9 mouse cellular contexts compared by ENCODE assay signal in the genomic region with DNA sequence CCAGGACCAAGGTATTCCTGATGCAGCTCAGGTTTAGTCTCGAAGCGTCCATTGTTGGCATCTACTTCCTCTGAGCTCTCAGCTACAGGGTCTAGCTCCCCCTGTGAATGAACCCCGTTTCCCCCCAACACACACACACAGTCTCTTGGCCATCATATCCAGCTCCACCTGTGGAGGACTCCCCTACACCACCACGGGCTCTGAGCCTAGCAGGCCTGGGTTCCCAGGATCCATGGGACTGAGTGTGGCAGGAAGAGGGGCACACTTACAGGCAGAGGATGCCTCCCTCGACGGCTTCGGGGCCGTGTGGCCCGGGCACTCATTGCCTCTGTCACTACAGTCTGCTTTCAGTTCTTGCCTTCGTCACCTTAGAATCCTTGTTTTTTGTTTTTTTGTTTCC. TPM values are rescaled to one million over a fixed set of nuclear protein-coding genes. Genes with fewer than 3 reads are reported as not detected.
DNase-seq lines count a peak whose midpoint lies in the region; ATAC-seq lines count a peak whose summit lies in the region.
"Had no signal": no experiment of that assay in that cellular context is flagged by ENCODE, and none has a peak within 500 bp of the region (broad histone marks: within the 10 kb centered on the region; RNA-seq: fewer than 3 reads in every experiment).

No protein-coding gene starts in this region.

- no peak overlapping the region for H3K9ac ChIP-seq in forebrain, embryonic 12.5 days
- 0 out of 2 replicates have a peak overlapping the region, but pooled peaks have one; percentile 2 for H3K9ac ChIP-seq in lung, embryonic 15.5 days
- no peak overlapping the region for H3K9ac ChIP-seq in liver, embryonic 11.5 days (ENCODE audit: low read depth, low read length)

- H3K4me3 ChIP-seq in forebrain, embryonic 10.5 days: no peak overlapping the region; the same call in 1 of the 2 replicates
- H3K4me3 ChIP-seq in forebrain, embryonic 12.5 days (replicated peaks): no peak overlapping the region
- H3K4me3 ChIP-seq in lung, embryonic 15.5 days: peak overlapping the region; percentile 20
- no peak overlapping the region for H3K4me3 ChIP-seq in liver, embryonic 11.5 days (ENCODE audit: low read depth, low read length)

- H3K36me3 ChIP-seq in forebrain, embryonic 10.5 days (replicated peaks): peaks cover 20% of the 10 kb centered on the region
- H3K36me3 ChIP-seq in forebrain, embryonic 12.5 days (replicated peaks): peaks cover 17% of the 10 kb centered on the region
- peaks cover 11% of the 10 kb centered on the region for H3K36me3 ChIP-seq in lung, embryonic 15.5 days
- H3K36me3 ChIP-seq in liver, embryonic 11.5 days (ENCODE audit: control insufficient read depth, insufficient read depth, low read length): peaks cover 11% of the 10 kb centered on the region; the same call in 1 of the 2 replicates

- H3K4me2 ChIP-seq in forebrain, embryonic 12.5 days: no peak overlapping the region
- peak overlapping the region; percentile 80 for H3K4me2 ChIP-seq in lung, embryonic 15.5 days
- peak overlapping the region; percentile 15 for H3K4me2 ChIP-seq in liver, embryonic 11.5 days

- H3K4me1 ChIP-seq in forebrain, embryonic 10.5 days: peaks cover 27% of the 10 kb centered on the region
- peaks cover 14% of the 10 kb centered on the region for H3K4me1 ChIP-seq in forebrain, embryonic 12.5 days
- H3K4me1 ChIP-seq in lung, embryonic 15.5 days: peaks cover 14% of the 10 kb centered on the region
- H3K4me1 ChIP-seq in liver, embryonic 11.5 days (replicated peaks; ENCODE audit: control insufficient read depth, insufficient read depth, low read length): peaks cover 14% of the 10 kb centered on the region

- WGBS in forebrain, embryonic 10.5 days: 89% methylated on average over 10 of the region's 10 CpGs
- 87% methylated on average over 10 of the region's 10 CpGs for WGBS in forebrain, embryonic 12.5 days
- 63% methylated on average over 10 of the region's 10 CpGs for WGBS in lung, embryonic 15.5 days
- 83% methylated on average over 10 of the region's 10 CpGs for WGBS in liver, embryonic 11.5 days

- ATAC-seq in forebrain, embryonic 12.5 days (ENCODE audit: low FRiP score): no peak
- no peak for ATAC-seq in lung, embryonic 15.5 days (ENCODE audit: borderline replicate concordance, extremely low read depth, low FRiP score, low TSS enrichment)
- ATAC-seq in liver, embryonic 11.5 days (replicated peaks; ENCODE audit: low FRiP score): no peak

- no peak for DNase-seq in forebrain, embryonic 10.5 days (ENCODE audit: extremely low spot score, low spot score)
- no peak for DNase-seq in lung, postnatal 36 days
- peak; percentile 5 for DNase-seq in heart, postnatal 4 days
- no peak for DNase-seq in liver, embryonic 11.5 days (ENCODE audit: low spot score)
- no peak for DNase-seq in thymus, postnatal 4 days
- no peak for DNase-seq in yolk sac, embryonic 10.5 days (ENCODE audit: low spot score)

- H3K27ac ChIP-seq in forebrain, embryonic 10.5 days: peak overlapping the region; percentile 54; the same call in 1 of the 2 replicates
- no peak overlapping the region for H3K27ac ChIP-seq in forebrain, embryonic 12.5 days
- H3K27ac ChIP-seq in lung, embryonic 15.5 days: peak overlapping the region; percentile 80
- H3K27ac ChIP-seq in liver, embryonic 11.5 days (ENCODE audit: low read depth, low read length): no peak overlapping the region; the same call in 1 of the 2 replicates

- no peaks in the 10 kb centered on the region for H3K27me3 ChIP-seq in forebrain, embryonic 10.5 days (ENCODE audit: poor library complexity, severe bottlenecking)
- peaks cover 8% of the 10 kb centered on the region; the same call in 1 of the 2 replicates for H3K27me3 ChIP-seq in forebrain, embryonic 12.5 days
- H3K27me3 ChIP-seq in lung, embryonic 15.5 days: no peaks in the 10 kb centered on the region
- H3K27me3 ChIP-seq in liver, embryonic 11.5 days (replicated peaks; ENCODE audit: control insufficient read depth, insufficient read depth, low read length): no peaks in the 10 kb centered on the region

- H3K9me3 ChIP-seq in forebrain, embryonic 10.5 days: no peaks in the 10 kb centered on the region
- H3K9me3 ChIP-seq in forebrain, embryonic 12.5 days: no peaks in the 10 kb centered on the region
- H3K9me3 ChIP-seq in lung, embryonic 15.5 days: no peaks in the 10 kb centered on the region
- no peaks in the 10 kb centered on the region for H3K9me3 ChIP-seq in liver, embryonic 11.5 days (ENCODE audit: control insufficient read depth, low read length)

RNA-seq across cellular contexts. Expression of a gene that starts 0.5 kb away (rescaled TPM):
- polyA plus RNA-seq in forebrain, embryonic 10.5 days (2016; fragmentation: Nextera tagmentation; extraction: Ambion mirVana): 5.8 and 5.9 TPM in 2 replicates
- 3.2 and 4.6 TPM in 2 replicates for polyA plus RNA-seq in forebrain, embryonic 12.5 days (2016; fragmentation: Nextera tagmentation; extraction: Ambion mirVana)
- polyA plus RNA-seq in lung, embryonic 15.5 days (2015; fragmentation: Nextera tagmentation; extraction: Ambion mirVana): 28.2 and 30.7 TPM in 2 replicates
- 10 to 100 TPM; 27.2 to 27.9 TPM for total RNA-seq in heart, postnatal 4 days (2021)
- 6.6 and 6.7 TPM in 2 replicates for polyA plus RNA-seq in liver, embryonic 11.5 days (2014; fragmentation: Nextera tagmentation; extraction: Ambion mirVana)
- total RNA-seq: monocyte, adult 5-6 weeks had no signal

RNA-seq across cellular contexts. Expression of a gene that starts 1.6 kb away (rescaled TPM):
- 106 and 108 TPM in 2 replicates for polyA plus RNA-seq in forebrain, embryonic 10.5 days (2016; fragmentation: Nextera tagmentation; extraction: Ambion mirVana)
- polyA plus RNA-seq in forebrain, embryonic 12.5 days (2016; fragmentation: Nextera tagmentation; extraction: Ambion mirVana): 89.4 and 110 TPM in 2 replicates
- 109 and 112 TPM in 2 replicates for polyA plus RNA-seq in lung, embryonic 15.5 days (2015; fragmentation: Nextera tagmentation; extraction: Ambion mirVana)
- total RNA-seq in heart, postnatal 4 days (2021): 10 to 100 TPM; 69.4 to 70.7 TPM
- polyA plus RNA-seq in liver, embryonic 11.5 days (2014; fragmentation: Nextera tagmentation; extraction: Ambion mirVana): 102 and 111 TPM in 2 replicates

RNA-seq across cellular contexts. Expression of a gene that starts 10.7 kb away (rescaled TPM):
- 47.3 and 51.2 TPM in 2 replicates for polyA plus RNA-seq in forebrain, embryonic 10.5 days (2016; fragmentation: Nextera tagmentation; extraction: Ambion mirVana)
- 34.2 and 38.0 TPM in 2 replicates for polyA plus RNA-seq in forebrain, embryonic 12.5 days (2016; fragmentation: Nextera tagmentation; extraction: Ambion mirVana)
- 42.6 and 46.7 TPM in 2 replicates for polyA plus RNA-seq in lung, embryonic 15.5 days (2015; fragmentation: Nextera tagmentation; extraction: Ambion mirVana)
- 1 to 10 TPM; 9.8 TPM for total RNA-seq in heart, postnatal 4 days (2021)
- polyA plus RNA-seq in liver, embryonic 11.5 days (2014; fragmentation: Nextera tagmentation; extraction: Ambion mirVana): 43.9 and 52.9 TPM in 2 replicates

RNA-seq across cellular contexts. Expression of a gene that starts 13.3 kb away (rescaled TPM):
- polyA plus RNA-seq in forebrain, embryonic 10.5 days (2016; fragmentation: Nextera tagmentation; extraction: Ambion mirVana): 47.8 and 49.0 TPM in 2 replicates
- polyA plus RNA-seq in forebrain, embryonic 12.5 days (2016; fragmentation: Nextera tagmentation; extraction: Ambion mirVana): 31.5 and 35.3 TPM in 2 replicates
- polyA plus RNA-seq in lung, embryonic 15.5 days (2015; fragmentation: Nextera tagmentation; extraction: Ambion mirVana): 76.6 and 80.4 TPM in 2 replicates
- 10 to 100 TPM; 64.9 to 66.4 TPM for total RNA-seq in heart, postnatal 4 days (2021)
- polyA plus RNA-seq in liver, embryonic 11.5 days (2014; fragmentation: Nextera tagmentation; extraction: Ambion mirVana): 43.7 and 44.6 TPM in 2 replicates

RNA-seq across cellular contexts. Expression of a gene that starts 24.0 kb away (rescaled TPM):
- 3.5 and 4.0 TPM in 2 replicates for polyA plus RNA-seq in forebrain, embryonic 10.5 days (2016; fragmentation: Nextera tagmentation; extraction: Ambion mirVana)
- polyA plus RNA-seq in forebrain, embryonic 12.5 days (2016; fragmentation: Nextera tagmentation; extraction: Ambion mirVana): 3.2 and 4.4 TPM in 2 replicates
- 7.0 and 7.2 TPM in 2 replicates for polyA plus RNA-seq in lung, embryonic 15.5 days (2015; fragmentation: Nextera tagmentation; extraction: Ambion mirVana)
- 1 to 10 TPM; 7.9 to 9.9 TPM for total RNA-seq in heart, postnatal 4 days (2021)
- 5.8 and 6.9 TPM in 2 replicates for polyA plus RNA-seq in liver, embryonic 11.5 days (2014; fragmentation: Nextera tagmentation; extraction: Ambion mirVana)

Comparison
In these comparisons a context has a peak if more than half of its experiments do, and no peak if none do; other contexts are left out.
1. H3K27ac ChIP-seq: peak in forebrain, embryonic 10.5 days (single experiment) and lung, embryonic 15.5 days (single experiment); none in forebrain, embryonic 12.5 days (single experiment) and liver, embryonic 11.5 days (single experiment).